Mouse (Mus musculus) frontal cortex, postnatal 25 days (tissue): ENCODE measurements around the gene Phyhipl.

Source experiments
- DNase-seq, 2 experiments: peaks; one replicate each; pipeline ENCODE4 v3.0.0; 2022; ENCODE audit warnings: low spot score in 2 of 2

Gene Phyhipl

GRCm38 (mm10) chr10:70635261-70635660 lies 20.5 kb downstream of the Phyhipl start:
- DNase-seq, result no peak

DNA sequence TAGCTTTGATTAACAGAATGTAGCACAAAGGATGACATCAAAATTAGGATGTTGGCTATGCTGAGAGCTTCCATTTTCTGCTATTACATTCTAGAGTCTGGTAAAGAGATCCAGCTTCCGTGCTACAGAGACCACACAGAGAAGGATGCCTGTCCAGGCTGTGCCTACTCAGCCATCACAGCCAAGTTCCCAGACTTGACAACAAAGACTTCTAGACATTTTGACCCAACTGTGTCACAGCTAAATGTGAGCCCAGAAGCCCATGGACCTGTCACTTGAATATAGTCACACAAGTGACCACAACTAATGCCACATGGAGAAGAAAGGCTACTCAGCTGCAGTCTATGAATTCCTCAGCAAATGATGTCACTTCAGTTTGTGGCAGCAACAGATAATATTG lies 24.6 kb downstream of the Phyhipl start:
- no peak for DNase-seq

- no peak for DNase-seq
Measured at GRCm38 (mm10) chr10:70623461-70623860, 32.3 kb downstream of the Phyhipl start.

- DNase-seq, result no peak
Measured at GRCm38 (mm10) chr10:70616377-70616776, 39.4 kb downstream of the Phyhipl start.

- DNase-seq, result no peak
Measured at GRCm38 (mm10) chr10:70611633-70612032, 44.1 kb downstream of the Phyhipl start.

- peak in 1 of 2 experiments; percentile 13 for DNase-seq
Measured at GRCm38 (mm10) chr10:70599925-70600305, 55.9 kb downstream of the Phyhipl start.

DNA sequence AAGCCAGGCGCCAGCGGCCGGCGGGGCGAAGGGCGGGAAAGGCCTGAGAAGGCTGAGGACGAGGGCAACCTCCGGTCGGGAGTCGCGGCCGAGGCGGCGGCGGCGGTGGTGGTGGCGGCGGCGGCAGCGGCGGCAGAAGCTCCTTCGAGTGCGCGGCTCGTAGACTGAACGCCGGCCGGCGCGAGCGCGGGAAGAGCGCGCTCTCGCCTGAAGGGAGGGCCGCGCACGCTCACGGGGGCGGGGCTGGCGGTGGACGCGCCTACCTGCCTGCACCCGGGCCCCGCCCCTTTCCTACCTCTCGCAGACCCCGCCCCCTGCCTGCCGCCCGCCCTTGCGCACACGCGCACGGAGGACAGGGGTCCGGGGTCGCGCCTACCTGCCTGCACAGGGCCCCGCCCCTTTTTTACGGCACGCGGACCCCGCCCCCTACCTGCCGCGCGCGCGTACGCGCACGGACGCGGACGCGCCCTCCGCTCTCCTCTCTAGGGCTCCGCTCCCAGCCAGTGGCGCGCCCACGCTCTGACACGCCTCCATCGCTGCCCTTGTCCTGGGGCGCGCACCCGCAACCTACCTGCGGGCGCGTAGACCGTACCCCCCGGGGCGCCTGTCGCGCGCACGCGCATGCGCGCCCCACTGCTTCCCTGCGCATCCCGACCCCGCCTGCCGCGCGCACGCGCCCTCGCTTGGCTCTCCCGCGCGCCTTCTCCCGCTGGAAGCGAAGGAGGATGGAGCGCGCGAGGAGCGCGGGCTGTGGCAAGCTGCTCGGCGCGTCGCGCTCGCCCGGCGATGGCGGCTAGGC lies 56.4 kb downstream of the Phyhipl start:
- peak; percentile 72 to 85 for DNase-seq

GRCm38 (mm10) chr10:70598516-70599125 lies 57.1 kb downstream of the Phyhipl start:
- DNase-seq, result peak; percentile 25 to 43

- no peak for DNase-seq
Measured at GRCm38 (mm10) chr10:70598081-70598515, 57.7 kb downstream of the Phyhipl start.

DNA sequence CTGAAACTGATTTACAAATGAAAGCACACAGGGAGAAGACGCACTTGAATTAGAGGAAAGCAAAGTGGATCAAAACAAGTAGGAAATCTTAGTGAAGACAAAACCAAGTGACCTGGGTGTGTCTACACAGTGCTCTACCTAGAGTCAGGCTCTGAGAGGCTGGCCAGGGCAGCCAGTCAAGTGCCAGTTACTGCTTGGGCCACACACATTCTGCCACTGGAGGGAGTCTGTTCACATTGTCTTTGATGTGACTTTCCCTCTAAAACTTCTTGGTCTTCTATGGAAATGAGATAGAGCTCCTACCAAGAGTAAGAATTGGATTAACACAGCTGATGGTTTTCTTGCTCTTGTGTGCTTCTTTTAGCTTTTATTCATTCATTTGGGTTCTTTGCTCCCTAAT lies 61.8 kb downstream of the Phyhipl start:
- DNase-seq, result no peak

- no peak for DNase-seq
Measured at GRCm38 (mm10) chr10:70586876-70587405, 68.8 kb downstream of the Phyhipl start.

- no peak for DNase-seq
Measured at GRCm38 (mm10) chr10:70584171-70584570, 71.6 kb downstream of the Phyhipl start.

DNA sequence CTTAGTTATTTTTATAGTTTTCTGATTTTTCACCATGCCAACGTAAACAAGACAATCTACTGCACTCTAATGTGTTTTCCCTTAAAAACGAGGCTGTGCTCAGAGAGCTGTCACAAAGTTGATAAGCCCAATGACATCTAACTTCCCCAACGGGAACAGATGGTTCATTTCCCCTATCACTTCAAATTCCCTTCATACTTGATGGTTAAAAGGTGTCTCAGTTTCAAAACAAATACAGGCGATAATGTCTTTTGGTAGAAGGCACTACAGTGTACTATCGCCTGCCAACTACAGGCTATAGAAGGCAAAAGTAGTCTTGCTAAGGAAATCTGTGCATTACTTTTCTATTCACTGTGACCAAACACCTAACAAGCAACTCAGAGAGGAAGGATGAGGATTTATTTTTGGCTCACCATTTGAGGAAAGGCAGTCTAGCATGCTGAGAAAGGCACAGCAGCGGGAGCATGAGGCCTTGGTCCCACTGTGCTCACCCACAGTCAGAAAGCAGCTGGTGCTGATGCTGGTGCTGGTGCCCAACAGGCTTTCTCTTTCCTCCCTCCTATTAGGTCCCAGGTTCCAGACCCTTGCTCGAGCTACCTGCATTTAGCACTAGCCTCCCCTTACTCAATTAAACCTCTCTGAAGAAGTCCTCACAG lies 74.1 kb downstream of the Phyhipl start:
- DNase-seq, result no peak

- DNase-seq, result peak; percentile 61 to 75
Measured at GRCm38 (mm10) chr10:70563636-70564035, 92.1 kb downstream of the Phyhipl start.

- DNase-seq, result no peak
Measured at GRCm38 (mm10) chr10:70552531-70552930, 103.2 kb downstream of the Phyhipl start.

- DNase-seq, result no peak
Measured at GRCm38 (mm10) chr10:70542857-70543256, 112.9 kb downstream of the Phyhipl start.

GRCm38 (mm10) chr10:70540456-70541195 lies 115.1 kb downstream of the Phyhipl start:
- DNase-seq, result no peak

GRCm38 (mm10) chr10:70539251-70539650 lies 116.5 kb downstream of the Phyhipl start:
- no peak for DNase-seq

DNA sequence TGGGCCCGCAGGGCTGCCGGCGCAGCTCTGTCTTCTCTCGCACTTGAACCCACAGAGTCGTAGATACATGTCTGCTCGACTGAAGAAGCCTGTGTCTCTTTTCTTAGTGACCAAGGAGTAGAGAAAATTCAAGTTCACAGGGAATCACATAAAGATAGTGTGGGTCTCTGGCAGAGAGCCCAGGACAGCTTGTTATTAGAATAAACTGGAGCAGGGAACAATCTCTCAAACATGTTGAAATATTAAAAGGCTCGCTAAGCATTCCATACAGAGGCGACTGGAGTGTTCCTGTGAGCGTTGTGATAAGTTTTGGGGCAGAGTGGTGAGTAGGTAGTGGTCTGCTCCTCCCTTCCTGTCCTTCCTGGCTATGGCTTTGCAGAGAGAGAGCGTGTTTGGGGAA lies 118.1 kb downstream of the Phyhipl start:
- DNase-seq, result no peak

- no peak for DNase-seq
Measured at GRCm38 (mm10) chr10:70535401-70535800, 120.4 kb downstream of the Phyhipl start.

GRCm38 (mm10) chr10:70534571-70534970 lies 121.2 kb downstream of the Phyhipl start:
- no peak for DNase-seq

- no peak for DNase-seq
Measured at GRCm38 (mm10) chr10:70533986-70534385, 121.8 kb downstream of the Phyhipl start.
